Mouse (Mus musculus) spleen, adult 2 months (tissue): ENCODE measurements around the gene Fam25c. TPM values are rescaled to one million over a fixed set of nuclear protein-coding genes. Genes with fewer than 3 reads are reported as not detected.

ENCODE experiments used
- DNase-seq, 2 experiments: peaks; one replicate each; pipeline versions ENCODE4 v3.0.0 to v3.0.0-alpha.2; 2012 to 2021; ENCODE audit warnings: low spot score in 2 of 2, low read depth in 1 of 2
- H3K27ac ChIP-seq: fragments of 200-500 bp; 2 replicates; pipeline ENCODE4 v1.5.1; 2012; ENCODE audit warnings: low read length, inconsistent platforms; ENCODE audit not compliant: insufficient read depth
- H3K27me3 ChIP-seq: fragments of 200-500 bp; 2 replicates; pipeline ENCODE4 v1.6.1; 2012; ENCODE audit warnings: mild to moderate bottlenecking, moderate library complexity, low read length, inconsistent platforms; ENCODE audit not compliant: control insufficient read depth, insufficient read depth
- H3K36me3 ChIP-seq: fragments of 200-500 bp; 2 replicates; pipeline ENCODE4 v1.6.1; 2012; ENCODE audit warnings: mild to moderate bottlenecking, low read length, inconsistent platforms; ENCODE audit not compliant: control insufficient read depth, insufficient read depth
- H3K4me1 ChIP-seq: fragments of 200-500 bp; 2 replicates; pipeline ENCODE4 v1.6.1; 2011; ENCODE audit warnings: inconsistent platforms; ENCODE audit not compliant: control insufficient read depth, insufficient read depth, insufficient read length
- H3K4me3 ChIP-seq: fragments of 200-500 bp; 2 replicates; pipeline ENCODE4 v1.5.1; 2011; ENCODE audit warnings: mild to moderate bottlenecking, inconsistent platforms; ENCODE audit not compliant: insufficient read depth, insufficient read length; ENCODE audit errors: extremely low read depth
- CTCF ChIP-seq: fragments of 200-500 bp; IDR thresholded peaks from 2 replicates; pipeline ENCODE4 v1.5.1; 2011; ENCODE audit warnings: mild to moderate bottlenecking, inconsistent platforms; ENCODE audit not compliant: insufficient read depth, insufficient read length, insufficient replicate concordance; ENCODE audit errors: extremely low read depth
- POLR2A ChIP-seq: fragments of 200-500 bp; IDR thresholded peaks from 2 replicates; pipeline ENCODE4 v1.6.1; 2011; ENCODE audit warnings: low read depth, low read length, inconsistent platforms
- WGBS: fragments of 180-500 bp; shearing (Covaris S2); methylation state at CpG from one replicate; pipeline ENCODE4 v1.1.7; 2018; 5-methylcytosine and 5-hydroxymethylcytosine counted together
- polyA plus RNA-seq: library from polyadenylated mRNA; depleted of rRNA; stranded (reverse); fragments of >200 nt; gene quantifications from 2 replicates; pipeline ENCODE4 v1.2.3, GENCODE M21; 2012

The Fam25c gene
- polyA plus RNA-seq, 1 experiment: not detected

DNA sequence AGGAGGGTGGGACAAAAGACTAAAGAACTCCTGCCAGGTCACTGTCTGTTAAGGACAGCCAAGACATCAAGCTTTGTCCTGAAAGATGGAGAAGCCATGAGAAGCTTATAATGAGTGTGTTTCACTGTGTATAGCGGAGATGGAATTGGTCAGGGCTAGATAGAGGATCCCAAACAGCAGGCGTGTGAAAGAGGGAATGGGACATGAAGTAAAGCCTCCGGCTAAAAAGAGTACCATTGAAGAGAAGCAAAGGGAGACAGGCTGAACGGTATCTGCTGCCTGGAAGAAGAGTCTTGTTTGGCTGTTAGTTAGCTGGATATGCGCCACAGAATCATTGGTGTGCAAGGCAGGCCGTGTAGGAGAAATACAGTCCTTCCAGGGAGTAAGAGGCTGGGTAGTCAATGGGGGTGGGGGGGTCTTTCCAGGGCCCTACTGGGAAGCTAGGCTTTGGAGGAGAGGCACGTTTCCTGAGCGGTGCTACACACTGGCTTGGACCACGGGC lies 24.5 kb downstream of the Fam25c start:
- no peak overlapping the region for H3K27ac ChIP-seq
- H3K36me3 ChIP-seq: peaks cover 44% of the 10 kb centered on the region
- no peak overlapping the region for H3K4me3 ChIP-seq
- DNase-seq: no peak
- no peaks in the 10 kb centered on the region for H3K4me1 ChIP-seq
- WGBS: 93% methylated on average over 9 of the region's 9 CpGs
- TF ChIP-seq CTCF: no peak
- no peak for TF ChIP-seq POLR2A
- no peaks in the 10 kb centered on the region for H3K27me3 ChIP-seq

- 83% methylated on average over 1 of the region's 1 CpGs for WGBS
- Histone ChIP-seq H3K27me3 (no peaks in the 10 kb centered on the region), H3K4me1 (no peaks in the 10 kb centered on the region), H3K4me3 (no peak overlapping the region), H3K27ac (no peak overlapping the region), H3K36me3 (peaks cover 36% of the 10 kb centered on the region)
- TF ChIP-seq CTCF (no peak), POLR2A (no peak)
- DNase-seq: no peak
Measured at GRCm38 (mm10) chr14:34327618-34328017, 27.6 kb downstream of the Fam25c start.

DNA sequence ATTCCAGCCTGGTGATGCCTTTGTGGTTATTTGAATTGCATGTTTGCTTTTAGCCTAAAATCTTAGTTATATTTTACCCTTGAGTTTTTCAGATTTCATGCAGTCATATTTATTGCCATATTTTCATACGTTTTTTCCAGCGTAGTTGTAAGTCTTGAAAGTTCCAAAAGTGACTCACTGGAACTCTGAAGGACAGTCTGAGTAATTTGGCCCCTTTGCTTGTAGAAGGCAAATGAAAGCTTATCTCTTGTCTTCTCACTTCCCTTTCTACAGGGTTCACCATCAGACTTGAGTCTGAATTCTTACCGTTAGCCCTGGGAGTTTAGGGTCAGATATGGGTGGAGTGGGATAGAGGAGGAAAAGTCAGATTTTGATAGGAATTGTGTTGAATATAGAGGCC lies 28.6 kb downstream of the Fam25c start:
- Histone ChIP-seq H3K4me3 (no peak overlapping the region), H3K27ac (no peak overlapping the region), H3K36me3 (peaks cover 33% of the 10 kb centered on the region), H3K4me1 (no peaks in the 10 kb centered on the region), H3K27me3 (no peaks in the 10 kb centered on the region)
- no peak for DNase-seq
- WGBS: 89% methylated on average over 3 of the region's 3 CpGs
- TF ChIP-seq POLR2A: no peak
- no peak for TF ChIP-seq CTCF

- Histone ChIP-seq H3K4me1 (no peaks in the 10 kb centered on the region), H3K27ac (no peak overlapping the region), H3K36me3 (peaks cover 21% of the 10 kb centered on the region), H3K4me3 (no peak overlapping the region), H3K27me3 (no peaks in the 10 kb centered on the region)
- TF ChIP-seq CTCF: no peak
- TF ChIP-seq POLR2A: no peak
- 97% methylated on average over 5 of the region's 5 CpGs for WGBS
- no peak for DNase-seq
Measured at GRCm38 (mm10) chr14:34323576-34324085, 31.6 kb downstream of the Fam25c start.

- Histone ChIP-seq H3K4me1 (peaks cover 3% of the 10 kb centered on the region; the same call in 1 of the 2 replicates), H3K4me3 (no peak overlapping the region), H3K36me3 (peaks cover 11% of the 10 kb centered on the region), H3K27me3 (no peaks in the 10 kb centered on the region), H3K27ac (no peak overlapping the region)
- DNase-seq: no peak
- no peak for TF ChIP-seq CTCF
- TF ChIP-seq POLR2A: no peak
Measured at GRCm38 (mm10) chr14:34318113-34318512, 37.1 kb downstream of the Fam25c start.

GRCm38 (mm10) chr14:34317431-34317830 lies 37.8 kb downstream of the Fam25c start:
- TF ChIP-seq CTCF: no peak
- no peak for TF ChIP-seq POLR2A
- peak in 1 of 2 experiments; percentile 15 for DNase-seq
- H3K27me3 ChIP-seq: no peaks in the 10 kb centered on the region
- 65% methylated on average over 3 of the region's 3 CpGs for WGBS
- no peak overlapping the region for H3K27ac ChIP-seq
- H3K4me1 ChIP-seq: peaks cover 6% of the 10 kb centered on the region; the same call in 1 of the 2 replicates
- peaks cover 10% of the 10 kb centered on the region; the same call in 1 of the 2 replicates for H3K36me3 ChIP-seq
- H3K4me3 ChIP-seq: no peak overlapping the region

GRCm38 (mm10) chr14:34316346-34316745 lies 38.9 kb downstream of the Fam25c start:
- H3K27me3 ChIP-seq: no peaks in the 10 kb centered on the region
- WGBS: 91% methylated on average over 2 of the region's 2 CpGs
- no peak for TF ChIP-seq POLR2A
- TF ChIP-seq CTCF: no peak
- DNase-seq: no peak
- H3K36me3 ChIP-seq: peaks cover 7% of the 10 kb centered on the region; the same call in 1 of the 2 replicates
- H3K27ac ChIP-seq: no peak overlapping the region
- no peak overlapping the region for H3K4me3 ChIP-seq
- H3K4me1 ChIP-seq: peaks cover 9% of the 10 kb centered on the region; the same call in 1 of the 2 replicates
